Mouse (Mus musculus) liver, adult 2 months (tissue): ENCODE results near the gene Serpina3c. TPM values are rescaled to one million over a fixed set of nuclear protein-coding genes. Genes with fewer than 3 reads are reported as not detected.
A peak's percentile ranks its signal among the peaks of the same experiment; 100 is the strongest.

Experiments used
- DNase-seq: peaks from one replicate; pipeline ENCODE4 v3.0.0-alpha.2; 2011; ENCODE audit warnings: low read depth, low spot score; ENCODE audit errors: extremely low read depth
- H3K27ac ChIP-seq: fragments of 200-500 bp; replicated peaks from 2 replicates; pipeline ENCODE4 v1.5.1; 2012; ENCODE audit warnings: low read depth, mild to moderate bottlenecking, control low read depth, inconsistent platforms, low read length; ENCODE audit not compliant: insufficient read depth
- H3K27me3 ChIP-seq: fragments of 200-500 bp; 2 replicates; pipeline ENCODE4 v1.6.1; 2012; ENCODE audit warnings: mild to moderate bottlenecking, moderate library complexity, low read length, inconsistent platforms; ENCODE audit not compliant: control insufficient read depth, insufficient read depth
- H3K36me3 ChIP-seq: fragments of 200-500 bp; 2 replicates; pipeline ENCODE4 v1.6.1; 2012; ENCODE audit warnings: low read length, inconsistent platforms; ENCODE audit not compliant: control insufficient read depth, insufficient read depth
- H3K4me1 ChIP-seq: fragments of 200-500 bp; 2 replicates; pipeline ENCODE4 v1.6.1; 2011; ENCODE audit warnings: low read length; ENCODE audit not compliant: control insufficient read depth, insufficient read depth
- H3K4me3 ChIP-seq: fragments of 200-500 bp; 2 replicates; pipeline ENCODE4 v1.5.1; 2011; ENCODE audit warnings: low read depth, mild to moderate bottlenecking, control low read depth, low read length, moderate library complexity; ENCODE audit not compliant: insufficient read depth
- H3K79me2 ChIP-seq: fragments of 200-500 bp; 2 replicates; pipeline ENCODE4 v1.6.1; 2012; ENCODE audit warnings: inconsistent platforms, mild to moderate bottlenecking, low read length, moderate library complexity; ENCODE audit not compliant: control insufficient read depth, insufficient read depth
- H3K9ac ChIP-seq: fragments of 200-500 bp; 2 replicates; pipeline ENCODE4 v1.6.1; 2012; ENCODE audit warnings: low read depth, mild to moderate bottlenecking, control low read depth, inconsistent platforms, low read length
- CTCF ChIP-seq: fragments of 200-500 bp; IDR thresholded peaks from 2 replicates; pipeline ENCODE4 v1.5.1; 2011; ENCODE audit warnings: low read depth, low read length, control low read depth
- POLR2A ChIP-seq: fragments of 200-500 bp; IDR thresholded peaks from 2 replicates; pipeline ENCODE4 v1.6.1; 2011; ENCODE audit warnings: low read length, control low read depth; ENCODE audit not compliant: insufficient read depth; ENCODE audit errors: extremely low read depth
- WGBS: fragments of 180-500 bp; shearing (Covaris S2); methylation state at CpG from one replicate; pipeline ENCODE4 v1.1.7; 2018; 5-methylcytosine and 5-hydroxymethylcytosine counted together
- polyA plus RNA-seq: library from polyadenylated mRNA; depleted of rRNA; stranded (reverse); fragments of >200 nt; gene quantifications from 2 replicates; pipeline ENCODE4 v1.2.3, GENCODE M21; 2012
- total RNA-seq: library from RNA; depleted of rRNA; stranded (reverse); fragments of >200 nt; gene quantifications from 2 replicates; pipeline ENCODE4 v1.2.3, GENCODE M21; 2014

Serpina3c gene
- total and polyA plus RNA-seq, 2 experiments, result not detected

DNA sequence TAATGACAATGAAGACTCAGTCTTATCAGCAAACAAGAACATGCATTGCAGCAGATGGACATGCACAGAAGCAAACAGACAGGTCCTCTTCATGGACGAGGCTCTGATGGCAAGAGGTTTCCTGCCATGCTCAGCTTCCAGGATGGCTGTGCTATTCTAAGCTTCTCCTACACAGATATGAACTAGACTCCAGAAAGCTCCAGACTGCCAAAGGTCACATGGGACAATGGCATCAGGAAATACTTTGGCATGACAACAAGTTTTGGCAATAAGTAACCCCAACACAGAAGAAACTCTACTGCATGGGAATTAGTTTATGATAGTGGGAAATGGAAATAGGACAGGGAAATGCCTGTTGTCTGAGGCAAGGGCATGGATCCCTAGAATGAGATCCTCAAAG, 10.4 kb downstream of the Serpina3c start:
- H3K79me2 ChIP-seq, result no peaks in the 10 kb centered on the region
- H3K9ac ChIP-seq, result no peak overlapping the region
- H3K36me3 ChIP-seq, result no peaks in the 10 kb centered on the region
- 53% methylated on average over 1 of the region's 1 CpGs for WGBS
- H3K4me3 ChIP-seq, result no peak overlapping the region
- no peaks in the 10 kb centered on the region for H3K27me3 ChIP-seq
- H3K27ac ChIP-seq, result no peak overlapping the region
- peaks cover 2% of the 10 kb centered on the region; the same call in 1 of the 2 replicates for H3K4me1 ChIP-seq
- peak; percentile 72 for DNase-seq
- TF ChIP-seq CTCF, result no peak

DNA sequence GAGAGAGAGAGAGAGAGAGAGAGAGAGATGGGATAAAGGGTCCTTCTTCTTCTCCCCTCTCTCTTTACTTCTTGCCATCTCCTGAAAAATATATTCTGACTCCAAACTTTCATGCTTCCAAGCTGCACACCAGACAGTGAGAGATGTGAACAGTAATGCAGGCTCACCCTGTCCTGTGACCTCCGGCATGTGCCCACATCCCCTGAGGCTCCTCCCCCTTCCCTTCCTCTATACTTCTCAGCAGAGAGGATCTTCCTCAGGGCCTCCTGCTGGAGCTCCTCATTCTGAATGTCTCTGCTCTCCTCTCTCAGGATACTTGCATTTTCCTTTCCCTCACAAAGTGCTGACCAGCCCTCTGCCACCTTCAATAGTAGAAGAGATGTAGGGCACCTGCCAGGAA, 11.2 kb downstream of the Serpina3c start:
- H3K36me3 ChIP-seq, result no peaks in the 10 kb centered on the region
- H3K9ac ChIP-seq, result no peak overlapping the region
- no peak overlapping the region for H3K27ac ChIP-seq
- peaks cover 2% of the 10 kb centered on the region; the same call in 1 of the 2 replicates for H3K4me1 ChIP-seq
- no peaks in the 10 kb centered on the region for H3K27me3 ChIP-seq
- 86% methylated on average over 1 of the region's 1 CpGs for WGBS
- no peak overlapping the region for H3K4me3 ChIP-seq
- TF ChIP-seq POLR2A (no peak), CTCF (no peak)
- DNase-seq, result no peak
- no peaks in the 10 kb centered on the region for H3K79me2 ChIP-seq

DNA sequence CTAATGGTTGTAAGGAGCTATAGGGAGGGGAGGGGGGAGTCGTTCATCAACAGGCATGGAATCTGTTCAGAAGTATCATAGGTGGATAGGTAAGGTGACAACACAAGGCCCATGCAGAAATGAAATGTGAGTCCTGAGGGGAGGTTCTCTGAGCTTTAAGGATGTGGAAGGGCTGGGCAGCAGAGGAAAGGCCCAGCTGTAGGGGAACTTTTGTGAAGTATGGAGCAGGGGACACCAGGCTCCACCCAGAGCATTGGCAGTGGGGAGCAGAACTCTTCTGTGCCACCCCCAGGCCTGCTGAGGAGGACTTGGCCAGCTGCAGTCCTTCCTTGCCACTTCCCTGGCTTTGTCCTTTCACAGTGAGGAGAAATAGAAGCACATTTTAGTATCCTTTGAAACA, 12.2 kb downstream of the Serpina3c start:
- H3K27me3 ChIP-seq, result no peaks in the 10 kb centered on the region
- no peak for DNase-seq
- 100% methylated on average over 1 of the region's 1 CpGs for WGBS

DNA sequence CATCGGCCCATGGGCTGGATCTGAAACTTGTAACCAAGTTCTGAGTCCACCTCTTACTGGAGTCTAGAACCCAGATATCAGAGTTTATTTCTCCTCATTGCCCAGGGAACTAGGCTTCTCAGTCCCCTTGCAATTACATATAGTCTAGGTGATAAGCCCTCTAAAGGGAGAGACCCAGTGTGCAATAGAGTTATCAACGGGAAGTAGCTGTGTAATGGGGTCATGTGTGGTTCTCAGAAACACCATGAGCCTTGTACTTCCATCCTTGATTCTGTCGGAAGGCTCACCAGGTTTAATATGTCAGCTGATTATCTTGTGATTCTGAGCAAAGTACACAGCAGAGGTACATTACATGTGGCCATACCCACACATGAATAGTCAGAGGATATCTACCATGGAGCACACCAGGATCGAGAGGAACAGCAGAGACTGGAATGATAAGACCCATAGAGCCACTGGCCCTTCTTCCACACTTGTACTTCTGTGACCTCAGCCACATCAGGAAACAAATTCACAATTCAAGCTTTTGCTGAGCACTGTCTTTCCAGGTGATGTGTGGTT, 13.0 kb downstream of the Serpina3c start:
- Histone ChIP-seq H3K27ac (no peak overlapping the region), H3K27me3 (no peaks in the 10 kb centered on the region), H3K79me2 (no peaks in the 10 kb centered on the region), H3K4me1 (peaks cover 2% of the 10 kb centered on the region; the same call in 1 of the 2 replicates), H3K36me3 (no peaks in the 10 kb centered on the region), H3K9ac (no peak overlapping the region), H3K4me3 (no peak overlapping the region)
- 90% methylated on average over 4 of the region's 4 CpGs for WGBS
- TF ChIP-seq POLR2A (no peak), CTCF (no peak)
- no peak for DNase-seq

More for the DNA sequence above, 12.2 kb downstream of the Serpina3c start:
- Histone ChIP-seq H3K4me3 (no peak overlapping the region), H3K27ac (no peak overlapping the region), H3K36me3 (no peaks in the 10 kb centered on the region), H3K9ac (no peak overlapping the region), H3K79me2 (no peaks in the 10 kb centered on the region), H3K4me1 (peaks cover 2% of the 10 kb centered on the region; the same call in 1 of the 2 replicates)
- TF ChIP-seq CTCF (no peak), POLR2A (no peak)

DNA sequence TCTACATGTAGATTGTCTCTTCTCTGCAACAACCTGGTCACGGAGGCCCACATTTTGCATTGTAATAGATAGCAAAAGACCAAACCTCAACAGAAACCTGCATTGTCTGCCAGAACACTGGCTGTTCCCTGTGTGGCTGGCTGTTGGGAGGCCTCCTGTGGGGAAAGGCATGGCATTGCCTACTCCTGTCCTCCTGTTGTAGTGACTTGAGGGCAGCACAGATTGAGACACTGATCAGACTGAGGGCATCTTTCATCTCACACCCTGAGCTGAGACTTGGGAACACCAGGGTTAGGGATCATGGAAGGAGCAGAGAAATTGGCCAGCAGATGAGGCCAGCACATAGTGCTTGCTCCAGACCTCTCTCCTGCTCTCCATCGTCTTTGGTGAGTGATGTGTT, 15.5 kb downstream of the Serpina3c start:
- H3K27ac ChIP-seq, result no peak overlapping the region
- H3K4me1 ChIP-seq, result peaks cover 1% of the 10 kb centered on the region; the same call in 1 of the 2 replicates
- no peaks in the 10 kb centered on the region for H3K36me3 ChIP-seq
- no peaks in the 10 kb centered on the region for H3K27me3 ChIP-seq
- no peak overlapping the region for H3K9ac ChIP-seq
- DNase-seq, result no peak
- H3K79me2 ChIP-seq, result no peaks in the 10 kb centered on the region
- no peak overlapping the region for H3K4me3 ChIP-seq
- TF ChIP-seq CTCF, result no peak
- TF ChIP-seq POLR2A, result no peak
- WGBS, result 91% methylated on average over 2 of the region's 2 CpGs

DNA sequence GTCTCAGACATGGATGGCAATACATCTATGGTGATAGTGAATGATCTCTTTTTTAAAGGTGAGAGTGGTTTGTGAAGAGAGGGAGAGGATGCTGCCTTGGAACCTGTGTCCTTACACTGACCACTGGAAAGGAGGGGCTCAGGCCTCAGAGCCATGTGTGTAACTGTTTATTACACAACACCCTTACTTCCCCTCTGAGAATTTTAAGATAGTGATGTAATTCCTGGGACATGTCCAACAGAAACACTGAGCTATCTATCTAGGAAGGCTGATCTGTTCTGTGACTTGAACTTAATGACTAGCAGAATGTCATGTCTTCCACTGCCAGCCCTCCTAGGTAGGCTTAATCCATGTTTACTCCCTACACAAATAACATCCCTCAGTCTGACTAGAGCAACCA, 22.6 kb downstream of the Serpina3c start:
- TF ChIP-seq POLR2A, result no peak
- TF ChIP-seq CTCF, result no peak

More for the DNA sequence above, 22.6 kb downstream of the Serpina3c start:
- Histone ChIP-seq H3K4me1 (no peaks in the 10 kb centered on the region), H3K79me2 (no peaks in the 10 kb centered on the region), H3K4me3 (no peak overlapping the region), H3K27me3 (no peaks in the 10 kb centered on the region), H3K9ac (no peak overlapping the region), H3K27ac (no peak overlapping the region), H3K36me3 (no peaks in the 10 kb centered on the region)
- peak; percentile 46 for DNase-seq
